Mouse (Mus musculus): ENCODE measurements around the gene Nek5. TPM values are rescaled to one million over a fixed set of nuclear protein-coding genes. Genes with fewer than 3 reads are reported as not detected.

The Nek5 gene
- polyA plus RNA-seq (2016; fragmentation: Nextera tagmentation; extraction: Ambion mirVana): 0.52 and 1.2 TPM in 2 replicates

- Histone ChIP-seq H3K27me3 (peaks cover 3% of the 10 kb centered on the region; the same call in 1 of the 2 replicates), H3K36me3 (peaks cover 25% of the 10 kb centered on the region), H3K4me2 (replicated peaks) (peak within 1 kb of the TSS; percentile 58), H3K9ac (peak within 1 kb of the TSS; percentile 32; the same call in 1 of the 2 replicates), H3K9me3 (replicated peaks) (no peaks in the 10 kb centered on the region), H3K4me3 (peak within 1 kb of the TSS; percentile 35), H3K27ac (no peak within 1 kb of the TSS), H3K4me1 (0 out of 2 replicates have a peak, but pooled peaks cover 7% of the 10 kb centered on the region)
- WGBS: under 1% methylated on average over 29 of the region's 29 CpGs
- peak; percentile 74 for ATAC-seq (ENCODE audit: low FRiP score)
Measured at GRCm38 (mm10) chr8:22124220-22125152, at the start of gene Nek5. Gene Nek5 (minus strand): TSS chr8:22125053.

- Histone ChIP-seq H3K27ac (no peak overlapping the region), H3K9me3 (replicated peaks) (no peaks in the 10 kb centered on the region), H3K4me3 (no peak overlapping the region), H3K27me3 (no peaks in the 10 kb centered on the region), H3K9ac (no peak overlapping the region), H3K36me3 (peaks cover 21% of the 10 kb centered on the region), H3K4me2 (replicated peaks) (no peak overlapping the region), H3K4me1 (0 out of 2 replicates have a peak, but pooled peaks cover 5% of the 10 kb centered on the region)
- ATAC-seq (ENCODE audit: low FRiP score): no peak
- 92% methylated on average over 5 of the region's 5 CpGs for WGBS
Measured at GRCm38 (mm10) chr8:22169167-22169566, 44.3 kb upstream of the Nek5 start.

DNA sequence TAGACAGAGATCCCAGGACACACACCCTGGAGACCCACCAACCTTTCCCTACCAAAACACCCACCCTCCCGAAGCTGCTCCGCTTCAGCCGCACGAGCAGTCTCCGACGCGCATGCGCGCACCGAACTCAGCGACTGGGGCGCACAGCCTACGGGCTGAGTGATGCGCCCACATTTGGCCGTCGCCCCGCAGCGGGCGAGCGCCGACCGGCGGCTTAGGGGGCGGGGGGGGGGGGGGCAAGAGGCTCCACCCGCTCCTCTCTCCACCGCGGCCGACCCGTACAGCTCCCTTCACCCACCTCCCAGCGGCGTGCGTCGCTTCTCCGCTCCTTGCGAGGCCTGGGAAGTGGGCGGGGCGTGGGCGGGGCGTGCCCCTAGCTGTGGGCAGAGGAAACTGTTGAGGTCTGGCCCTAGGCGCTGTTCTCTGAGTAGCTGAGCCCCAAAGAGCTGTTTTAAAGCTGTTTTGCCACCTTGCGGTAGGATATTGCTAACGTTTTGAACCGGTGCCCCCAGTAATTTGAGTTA, 41.3 kb upstream of the Nek5 start, which contains the start of gene Nek3:
Gene Nek3, minus strand, starts transcription at position 356 of the 524 bp plus-strand sequence.
- peak; percentile 98 for ATAC-seq (ENCODE audit: low FRiP score)
- H3K27me3 ChIP-seq: no peaks in the 10 kb centered on the region
- H3K4me3 ChIP-seq: peak within 1 kb of the TSS; percentile 59
- WGBS: under 1% methylated on average over 41 of the region's 43 CpGs
- H3K27ac ChIP-seq: peak within 1 kb of the TSS; percentile 84
- peak within 1 kb of the TSS; percentile 36 for H3K9ac ChIP-seq
- H3K9me3 ChIP-seq (replicated peaks): no peaks in the 10 kb centered on the region
- H3K36me3 ChIP-seq: peaks cover 18% of the 10 kb centered on the region
- 0 out of 2 replicates have a peak, but pooled peaks cover 5% of the 10 kb centered on the region for H3K4me1 ChIP-seq
- peak within 1 kb of the TSS; percentile 48 for H3K4me2 ChIP-seq (replicated peaks)

DNA sequence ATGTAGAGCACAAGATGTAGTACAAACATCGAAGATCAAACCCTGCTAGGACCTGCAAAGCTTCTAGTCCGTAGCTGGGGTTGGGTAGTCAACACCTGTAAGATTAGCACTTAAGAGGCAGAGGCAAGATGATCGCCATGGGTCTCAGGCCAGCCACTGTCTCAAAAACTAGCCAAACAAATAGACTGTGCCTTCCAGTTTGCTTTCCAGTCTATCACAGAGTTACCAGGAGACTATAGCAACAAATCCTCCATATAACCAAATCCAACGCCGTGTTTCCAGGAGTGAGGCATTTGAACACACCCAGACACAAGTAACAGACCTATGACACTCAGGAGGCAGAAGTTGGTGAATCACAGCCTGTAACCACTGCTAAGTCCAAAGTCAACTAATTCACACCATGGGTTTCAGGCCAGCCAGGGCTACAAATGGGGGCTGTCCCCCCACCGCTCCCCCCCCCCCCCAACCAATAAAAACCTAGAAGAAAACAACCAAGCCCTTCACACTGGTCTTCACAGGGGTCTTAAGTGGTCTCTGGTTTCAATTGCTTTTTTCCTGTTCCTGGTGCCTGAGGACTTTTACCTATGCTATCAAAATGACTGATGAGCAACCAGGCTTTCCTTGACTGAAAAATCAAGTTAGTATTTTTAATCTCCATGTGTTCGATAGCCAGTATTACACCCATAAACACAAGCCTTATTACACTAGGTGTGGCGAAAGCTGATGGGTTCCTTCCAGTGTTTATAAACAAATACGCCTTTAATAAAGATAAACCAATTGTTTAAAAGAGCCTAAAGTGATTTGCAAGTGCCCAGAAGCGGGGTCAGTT, 40.6 kb upstream of the Nek5 start:
- Histone ChIP-seq H3K9ac (peak overlapping the region; percentile 36), H3K36me3 (peaks cover 15% of the 10 kb centered on the region), H3K27ac (peak overlapping the region; percentile 84), H3K27me3 (no peaks in the 10 kb centered on the region), H3K4me1 (0 out of 2 replicates have a peak, but pooled peaks cover 5% of the 10 kb centered on the region), H3K4me3 (peak overlapping the region; percentile 59), H3K4me2 (replicated peaks) (peak overlapping the region; percentile 48), H3K9me3 (replicated peaks) (no peaks in the 10 kb centered on the region)
- 63% methylated on average over 10 of the region's 10 CpGs for WGBS
- peak; percentile 71 for ATAC-seq (ENCODE audit: low FRiP score)

GRCm38 (mm10) chr8:22164431-22164830, 39.6 kb upstream of the Nek5 start:
- no peak overlapping the region for H3K27ac ChIP-seq
- ATAC-seq (ENCODE audit: low FRiP score): no peak
- no peaks in the 10 kb centered on the region for H3K9me3 ChIP-seq (replicated peaks)
- H3K4me3 ChIP-seq: no peak overlapping the region
- 0 out of 2 replicates have a peak, but pooled peaks cover 5% of the 10 kb centered on the region for H3K4me1 ChIP-seq
- no peak overlapping the region for H3K9ac ChIP-seq
- no peak overlapping the region for H3K4me2 ChIP-seq (replicated peaks)
- WGBS: 91% methylated on average over 10 of the region's 10 CpGs
- peaks cover 13% of the 10 kb centered on the region for H3K36me3 ChIP-seq
- no peaks in the 10 kb centered on the region for H3K27me3 ChIP-seq

GRCm38 (mm10) chr8:22162206-22162605, 37.4 kb upstream of the Nek5 start:
- H3K4me3 ChIP-seq: no peak overlapping the region
- no peaks in the 10 kb centered on the region for H3K9me3 ChIP-seq (replicated peaks)
- H3K4me2 ChIP-seq (replicated peaks): no peak overlapping the region
- no peaks in the 10 kb centered on the region for H3K27me3 ChIP-seq
- H3K4me1 ChIP-seq: 0 out of 2 replicates have a peak, but pooled peaks cover 5% of the 10 kb centered on the region
- no peak overlapping the region for H3K9ac ChIP-seq
- H3K27ac ChIP-seq: no peak overlapping the region
- ATAC-seq (ENCODE audit: low FRiP score): no peak
- H3K36me3 ChIP-seq: peaks cover 9% of the 10 kb centered on the region; the same call in 1 of the 2 replicates
- WGBS: 91% methylated on average over 8 of the region's 8 CpGs

- no peak overlapping the region for H3K4me2 ChIP-seq (replicated peaks)
- H3K36me3 ChIP-seq: peaks cover 14% of the 10 kb centered on the region
- no peak overlapping the region for H3K9ac ChIP-seq
- H3K4me3 ChIP-seq: no peak overlapping the region
- ATAC-seq (ENCODE audit: low FRiP score): no peak
- H3K27ac ChIP-seq: no peak overlapping the region
- no peaks in the 10 kb centered on the region for H3K9me3 ChIP-seq (replicated peaks)
- no peaks in the 10 kb centered on the region for H3K4me1 ChIP-seq
- 88% methylated on average over 3 of the region's 3 CpGs for WGBS
- no peaks in the 10 kb centered on the region for H3K27me3 ChIP-seq
Measured at GRCm38 (mm10) chr8:22150345-22150663, 25.5 kb upstream of the Nek5 start.

DNA sequence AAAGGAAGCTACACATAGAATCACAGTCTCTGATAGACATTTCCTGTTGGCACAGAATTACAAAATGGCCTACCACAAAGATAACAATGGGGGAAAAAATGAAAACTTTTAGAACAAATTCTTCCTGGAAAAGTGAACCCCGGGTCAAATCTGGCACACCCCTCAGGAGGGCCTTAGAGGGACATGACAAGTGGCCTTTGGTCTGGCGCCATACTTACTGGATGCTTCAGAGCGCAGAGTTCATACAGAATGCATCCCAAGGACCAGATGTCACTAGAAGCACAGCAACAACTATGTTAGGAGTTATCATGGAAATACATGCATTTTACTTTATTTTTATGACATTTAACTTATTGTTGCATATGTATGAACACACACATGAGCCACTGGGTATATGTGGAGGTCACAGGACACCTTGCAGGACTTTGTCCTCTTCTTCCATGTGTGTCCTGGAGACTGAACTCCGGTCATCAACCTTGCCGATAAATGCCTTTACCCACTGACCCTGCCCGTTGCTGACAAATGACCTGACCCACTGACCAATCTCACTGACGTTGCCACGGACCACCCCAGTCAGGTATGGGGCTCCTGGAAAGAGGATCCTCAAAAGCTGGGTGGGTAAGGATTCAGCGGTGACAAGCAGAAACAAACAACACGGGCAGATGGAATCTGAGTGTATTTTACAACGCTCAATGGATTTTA, 24.9 kb upstream of the Nek5 start:
- H3K4me3 ChIP-seq: no peak overlapping the region
- H3K9ac ChIP-seq: no peak overlapping the region
- no peak overlapping the region for H3K4me2 ChIP-seq (replicated peaks)
- no peak overlapping the region for H3K27ac ChIP-seq
- no peaks in the 10 kb centered on the region for H3K9me3 ChIP-seq (replicated peaks)
- H3K4me1 ChIP-seq: no peaks in the 10 kb centered on the region
- 94% methylated on average over 11 of the region's 11 CpGs for WGBS
- no peaks in the 10 kb centered on the region for H3K27me3 ChIP-seq
- peaks cover 12% of the 10 kb centered on the region for H3K36me3 ChIP-seq
- no peak for ATAC-seq (ENCODE audit: low FRiP score)

DNA sequence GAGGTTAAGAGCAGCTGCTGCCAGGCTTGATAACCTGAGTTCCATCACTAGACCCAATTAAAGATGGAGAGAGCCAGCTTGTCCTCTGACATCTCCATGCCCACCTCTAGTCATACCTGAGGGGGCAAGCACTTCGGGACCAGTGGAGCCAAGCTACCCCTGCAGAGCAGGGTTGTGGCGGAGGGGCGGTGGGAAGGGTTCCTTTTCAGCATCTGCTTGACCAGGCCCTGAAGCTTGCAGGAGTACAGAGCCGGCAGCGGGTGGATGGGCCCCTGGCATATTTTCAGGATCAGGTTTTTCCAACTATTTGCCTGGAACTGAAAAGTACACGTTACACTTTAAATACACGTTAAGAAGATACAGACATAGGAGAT, 23.5 kb upstream of the Nek5 start:
- Histone ChIP-seq H3K27ac (no peak overlapping the region), H3K9me3 (replicated peaks) (no peaks in the 10 kb centered on the region), H3K9ac (no peak overlapping the region), H3K27me3 (no peaks in the 10 kb centered on the region), H3K36me3 (peaks cover 5% of the 10 kb centered on the region; the same call in 1 of the 2 replicates), H3K4me2 (replicated peaks) (no peak overlapping the region), H3K4me1 (no peaks in the 10 kb centered on the region), H3K4me3 (no peak overlapping the region)
- WGBS: 88% methylated on average over 7 of the region's 7 CpGs
- no peak for ATAC-seq (ENCODE audit: low FRiP score)

DNA sequence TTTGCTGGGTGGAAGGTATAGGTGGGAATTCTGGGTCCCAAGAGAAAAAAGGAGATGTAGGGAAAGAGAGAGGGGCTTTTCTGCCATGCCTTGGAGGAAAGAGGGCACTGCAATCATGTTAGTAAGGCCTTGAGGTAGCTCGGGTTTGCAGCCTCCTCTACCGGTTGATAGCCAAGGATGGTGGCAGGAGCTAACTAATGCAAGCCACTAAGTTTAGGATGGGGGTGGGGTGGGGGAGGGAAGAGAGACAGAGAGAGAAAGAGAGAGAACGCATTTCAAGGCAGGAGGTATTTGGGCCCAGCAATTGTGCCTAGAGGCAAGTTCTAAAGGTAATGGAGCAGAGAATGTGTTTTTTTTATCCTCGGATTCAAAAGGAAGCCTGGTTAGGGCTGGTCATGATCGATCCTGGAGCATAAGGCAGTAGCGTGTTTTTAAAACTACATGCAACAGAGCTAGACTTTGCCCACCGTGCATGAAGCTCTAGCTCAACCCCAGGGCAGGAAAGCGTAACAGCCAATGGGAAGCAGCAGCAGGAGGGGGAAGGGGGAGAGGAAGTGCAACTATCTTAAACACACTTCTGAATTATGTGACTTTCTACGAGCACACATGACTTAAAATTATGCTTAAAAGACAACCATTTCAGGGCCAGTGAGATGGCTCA, 23.0 kb upstream of the Nek5 start:
- no peak for ATAC-seq (ENCODE audit: low FRiP score)
- Histone ChIP-seq H3K4me3 (no peak overlapping the region), H3K4me2 (replicated peaks) (no peak overlapping the region), H3K36me3 (peaks cover 5% of the 10 kb centered on the region; the same call in 1 of the 2 replicates), H3K9me3 (replicated peaks) (no peaks in the 10 kb centered on the region), H3K4me1 (no peaks in the 10 kb centered on the region), H3K9ac (no peak overlapping the region), H3K27ac (no peak overlapping the region), H3K27me3 (no peaks in the 10 kb centered on the region)
- WGBS: 77% methylated on average over 9 of the region's 9 CpGs

DNA sequence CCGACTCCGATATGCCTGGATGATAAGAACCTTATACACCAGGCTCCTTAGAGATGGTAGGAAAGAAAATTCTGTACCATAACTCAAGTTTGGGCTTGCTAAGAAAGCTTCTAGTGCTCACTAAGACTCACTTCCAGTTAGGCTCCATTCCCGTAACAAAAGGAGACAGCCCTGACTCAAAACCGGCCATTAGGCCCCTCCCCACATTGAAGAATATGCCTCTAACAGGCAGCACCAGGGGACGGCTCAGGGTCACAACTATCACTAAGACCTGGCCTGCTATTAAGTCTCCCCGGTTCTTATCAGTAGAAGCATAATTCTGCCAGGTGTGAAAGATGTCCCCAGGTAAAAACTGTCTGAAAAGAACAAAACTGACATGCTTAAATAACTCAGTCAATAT, 21.0 kb upstream of the Nek5 start:
- Histone ChIP-seq H3K4me2 (replicated peaks) (no peak overlapping the region), H3K9me3 (replicated peaks) (no peaks in the 10 kb centered on the region), H3K9ac (no peak overlapping the region), H3K27me3 (no peaks in the 10 kb centered on the region), H3K27ac (no peak overlapping the region), H3K4me1 (no peaks in the 10 kb centered on the region), H3K36me3 (peaks cover 14% of the 10 kb centered on the region; the same call in 1 of the 2 replicates), H3K4me3 (no peak overlapping the region)
- no peak for ATAC-seq (ENCODE audit: low FRiP score)
- 81% methylated on average over 6 of the region's 6 CpGs for WGBS
